Mouse (Mus musculus): ENCODE data around the gene Ttyh2.

The Ttyh2 gene

DNA sequence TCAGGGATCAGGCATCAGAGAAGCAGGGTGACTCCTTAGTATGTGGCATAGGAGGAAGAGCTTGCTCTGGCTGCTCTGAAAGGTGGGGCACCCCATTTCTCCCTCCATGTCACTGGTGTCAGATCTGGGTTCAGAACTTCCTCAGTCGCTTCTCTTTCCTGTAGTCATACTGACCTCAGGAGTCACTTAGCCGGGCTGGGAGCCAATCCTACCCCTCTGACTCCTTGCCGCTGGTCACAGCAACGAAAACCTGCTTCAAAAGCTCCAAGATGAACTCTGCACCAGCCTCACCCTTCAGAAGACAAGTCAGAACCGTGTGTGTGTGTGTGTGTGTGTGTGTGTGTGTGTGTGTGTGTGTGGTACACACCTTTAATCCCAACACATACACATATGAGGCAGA lies 31.1 kb downstream of the Ttyh2 start:
- no peak for DNase-seq (ENCODE audit: low spot score)

GRCm38 (mm10) chr11:114711393-114711792 lies 36.2 kb downstream of the Ttyh2 start:
- DNase-seq (ENCODE audit: low spot score) = no peak

- DNase-seq (ENCODE audit: low spot score) = no peak
These were observed 36.6 kb downstream of the Ttyh2 start for GRCm38 (mm10) chr11:114711861-114712260.

DNA sequence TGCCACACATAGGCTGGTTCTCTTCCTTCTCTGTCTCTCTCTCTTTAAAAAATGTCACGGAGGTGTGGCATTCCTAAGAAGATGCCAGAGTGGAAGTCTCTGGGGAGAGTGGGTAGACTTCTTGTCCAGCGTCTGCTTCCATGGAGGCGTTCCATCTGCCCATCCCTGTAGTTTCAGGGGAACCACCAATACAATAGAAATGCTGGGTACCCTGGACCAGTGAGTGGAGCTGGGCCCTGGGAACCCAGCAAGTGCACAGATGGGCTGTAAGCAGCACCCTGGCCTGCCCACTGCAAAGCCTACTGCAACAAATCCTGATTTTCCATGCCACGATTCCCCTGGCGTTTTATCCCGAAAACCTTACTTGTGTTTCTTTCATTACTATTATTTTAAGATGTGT lies 39.3 kb downstream of the Ttyh2 start:
- no peak for DNase-seq (ENCODE audit: low spot score)

DNA sequence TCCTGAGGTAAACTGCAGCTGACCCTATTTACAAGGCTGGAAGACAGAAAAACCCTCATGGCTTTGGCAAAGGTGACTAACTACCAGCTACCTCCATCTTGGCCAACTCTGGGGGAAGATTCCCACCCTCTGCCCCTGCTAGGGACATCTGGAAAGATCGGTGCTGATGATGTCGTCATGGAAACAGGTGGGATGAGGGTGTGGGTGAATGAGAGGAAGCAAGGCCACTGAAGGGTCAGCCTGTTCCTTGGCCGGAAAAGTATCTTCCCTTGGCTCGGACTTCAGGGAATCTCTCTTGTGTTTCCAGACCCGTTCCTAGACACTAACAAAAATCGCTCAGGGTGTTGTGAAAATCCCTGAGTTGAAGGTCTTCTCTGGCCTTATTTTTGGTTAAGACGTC lies 40.3 kb downstream of the Ttyh2 start:
- DNase-seq (ENCODE audit: low spot score) = no peak

- no peak for DNase-seq (ENCODE audit: low spot score)
These were observed 45.3 kb downstream of the Ttyh2 start for GRCm38 (mm10) chr11:114720535-114720934.

DNA sequence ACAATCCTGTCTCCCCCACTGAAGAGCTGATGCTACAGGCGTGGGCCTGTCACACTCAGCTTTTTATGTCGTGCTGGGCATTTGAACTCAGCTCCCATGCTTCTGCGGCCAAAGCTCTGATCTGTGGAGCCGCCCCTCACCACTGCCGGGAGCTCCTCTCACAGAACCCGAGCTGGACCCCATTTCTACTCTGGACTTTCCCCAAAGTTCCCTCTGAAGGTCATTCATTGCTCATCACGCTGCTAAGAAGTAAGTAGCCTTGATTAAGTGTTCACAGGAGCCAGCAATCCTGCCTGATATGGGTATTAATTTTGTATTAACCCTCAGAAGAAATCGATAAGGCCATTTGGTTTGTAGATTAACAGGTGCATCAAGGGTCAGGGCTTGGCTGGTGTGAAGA lies 47.2 kb downstream of the Ttyh2 start:
- no peak for DNase-seq (ENCODE audit: low spot score)

DNA sequence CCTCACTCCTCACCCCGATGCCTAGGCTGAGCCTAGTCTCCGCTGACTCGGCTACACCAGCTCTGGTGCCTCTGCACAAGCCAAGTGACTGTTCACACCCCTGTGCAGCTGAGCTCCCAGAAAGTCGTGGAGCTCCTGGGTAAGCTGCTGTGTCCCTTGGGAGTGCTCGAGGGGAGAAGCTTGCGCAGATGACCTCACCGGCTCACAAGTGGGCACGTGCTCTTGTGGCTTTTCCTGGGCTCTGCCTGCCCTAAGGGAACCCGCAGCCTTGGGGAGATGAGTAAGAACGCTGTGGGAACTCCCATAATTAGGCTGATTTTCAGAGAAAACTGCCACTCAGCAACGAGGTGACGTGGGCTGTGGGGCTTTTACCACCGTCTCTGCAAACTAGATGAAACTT lies 47.8 kb downstream of the Ttyh2 start:
- DNase-seq (ENCODE audit: low spot score) = peak; percentile 25

GRCm38 (mm10) chr11:114724787-114725590 lies 49.8 kb downstream of the Ttyh2 start:
- peak; percentile 67 for DNase-seq (ENCODE audit: low spot score)

- no peak for DNase-seq (ENCODE audit: low spot score)
These were observed 52.0 kb downstream of the Ttyh2 start, which contains the start of gene Dnaic2 for GRCm38 (mm10) chr11:114726965-114727825. Gene Dnaic2, plus strand, starts transcription at chr11:114727408.

DNA sequence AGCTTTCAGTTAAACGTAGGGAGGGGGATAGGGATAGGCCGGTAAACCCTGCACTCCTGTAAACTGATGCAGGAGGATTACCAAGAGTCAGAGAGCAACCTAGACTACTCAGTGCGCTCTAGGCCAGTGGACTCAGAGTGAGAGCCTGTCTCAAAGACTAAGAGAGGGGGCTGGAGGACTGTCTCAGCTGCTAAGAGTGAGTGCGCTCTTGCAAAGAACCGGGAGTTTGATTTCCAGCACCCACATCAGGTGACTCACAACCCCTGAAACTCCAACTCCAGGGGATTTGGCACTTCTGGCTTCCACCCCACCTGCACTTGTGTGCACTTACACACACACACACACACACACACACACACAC lies 52.6 kb downstream of the Ttyh2 start:
- no peak for DNase-seq (ENCODE audit: low spot score)

DNA sequence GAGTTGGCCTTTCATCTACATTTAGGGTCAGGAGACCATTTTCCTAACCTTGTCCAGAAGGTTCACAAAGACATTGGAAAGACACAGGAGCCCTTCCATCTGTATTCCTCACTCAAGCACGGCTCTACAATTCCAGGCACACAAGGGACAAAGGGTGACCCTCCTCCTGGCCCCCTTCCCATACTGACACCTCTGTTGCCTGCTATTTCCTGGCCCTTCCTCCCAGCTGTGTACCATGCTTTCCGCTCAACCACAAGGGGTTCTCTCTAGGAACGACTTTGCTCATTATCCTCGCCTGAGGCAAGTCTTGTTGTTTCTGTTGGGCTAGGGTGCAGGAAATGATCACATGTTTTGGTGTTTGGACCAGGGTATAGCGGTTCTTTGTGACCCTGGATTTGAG lies 53.1 kb downstream of the Ttyh2 start:
- no peak for DNase-seq (ENCODE audit: low spot score)

DNA sequence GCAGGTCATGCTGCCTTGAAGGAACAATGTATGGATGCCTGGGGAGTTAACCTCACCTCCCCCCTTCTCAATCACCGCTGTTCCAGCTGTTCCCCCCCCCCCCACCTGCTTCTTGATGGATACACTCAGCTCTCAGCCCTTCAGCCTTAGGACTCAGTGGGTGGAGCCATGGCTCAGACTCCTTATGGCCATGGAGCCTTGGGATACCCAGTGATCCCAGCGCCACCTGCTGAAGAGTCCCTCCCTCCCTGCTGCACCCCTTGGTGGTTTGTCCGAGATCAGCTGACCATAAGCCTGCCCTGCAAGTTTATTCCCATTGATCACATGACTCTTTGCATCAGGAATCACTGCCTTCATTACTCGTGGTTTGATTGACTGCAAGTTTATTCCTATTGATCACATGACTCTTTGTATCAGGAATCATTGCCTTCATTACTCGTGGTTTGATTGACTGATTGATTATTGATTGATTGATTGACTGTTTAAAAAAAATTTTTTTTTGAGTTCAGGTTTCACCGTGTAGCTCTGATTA lies 54.7 kb downstream of the Ttyh2 start:
- DNase-seq (ENCODE audit: low spot score) = no peak

DNA sequence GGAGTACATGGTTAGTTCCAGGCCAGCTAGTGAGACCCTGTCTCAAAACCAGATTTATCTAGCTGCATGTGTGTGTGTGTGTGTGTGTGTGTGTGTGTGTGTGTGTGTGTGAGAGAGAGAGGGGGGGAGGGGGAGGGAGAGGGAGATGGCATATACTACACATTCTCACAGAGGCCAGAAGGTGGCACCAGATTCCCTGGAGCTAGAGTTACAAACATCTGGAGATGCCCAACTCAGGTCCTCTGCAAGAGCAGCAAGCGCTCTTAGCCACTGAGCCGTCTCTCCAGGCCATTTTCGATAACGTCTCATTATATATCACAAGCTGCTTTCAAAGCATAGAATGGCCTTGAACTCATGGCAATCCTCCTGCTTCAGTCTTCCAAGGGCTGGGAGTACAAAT lies 56.5 kb downstream of the Ttyh2 start:
- no peak for DNase-seq (ENCODE audit: low spot score)

DNA sequence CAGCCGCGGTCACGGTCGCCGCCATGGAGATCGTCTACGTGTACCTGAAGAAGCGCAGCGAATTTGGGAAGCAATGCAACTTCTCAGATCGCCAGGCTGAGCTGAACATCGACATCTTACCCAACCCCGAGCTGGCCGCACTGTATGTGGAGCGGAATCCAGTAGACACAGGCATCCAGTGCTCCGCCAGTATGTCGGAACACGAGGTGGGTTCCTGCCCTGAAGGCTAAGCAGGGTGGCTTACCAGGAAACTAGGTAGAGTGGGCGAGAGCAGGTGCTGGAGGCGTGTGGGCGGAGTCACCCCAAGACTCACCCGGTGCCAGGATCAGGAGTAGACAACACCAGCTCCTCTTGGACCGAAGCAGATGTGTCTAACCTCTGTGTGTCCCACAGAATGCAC lies 57.7 kb downstream of the Ttyh2 start:
- no peak for DNase-seq (ENCODE audit: low spot score)

DNA sequence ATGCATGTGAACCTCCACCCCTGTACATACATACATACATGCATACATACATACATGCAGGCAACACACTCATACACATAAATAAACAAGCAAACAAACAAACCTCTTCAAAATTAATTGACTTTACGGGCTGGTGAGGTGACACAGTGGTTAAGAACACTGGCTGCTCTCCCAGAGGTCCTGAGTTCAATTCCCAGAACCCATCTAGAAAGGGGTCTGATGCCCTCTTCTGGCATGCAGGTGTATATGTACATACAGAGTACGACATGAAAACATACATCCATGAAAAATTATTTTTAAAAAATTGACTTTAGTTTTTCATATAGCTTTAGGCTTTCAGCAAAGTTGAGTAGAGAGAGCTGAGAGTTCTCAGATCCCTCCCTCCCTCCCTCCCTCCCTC lies 60.9 kb downstream of the Ttyh2 start:
- no peak for DNase-seq (ENCODE audit: low spot score)

GRCm38 (mm10) chr11:114736913-114737624 lies 61.8 kb downstream of the Ttyh2 start:
- peak; percentile 84 for DNase-seq (ENCODE audit: low spot score)

DNA sequence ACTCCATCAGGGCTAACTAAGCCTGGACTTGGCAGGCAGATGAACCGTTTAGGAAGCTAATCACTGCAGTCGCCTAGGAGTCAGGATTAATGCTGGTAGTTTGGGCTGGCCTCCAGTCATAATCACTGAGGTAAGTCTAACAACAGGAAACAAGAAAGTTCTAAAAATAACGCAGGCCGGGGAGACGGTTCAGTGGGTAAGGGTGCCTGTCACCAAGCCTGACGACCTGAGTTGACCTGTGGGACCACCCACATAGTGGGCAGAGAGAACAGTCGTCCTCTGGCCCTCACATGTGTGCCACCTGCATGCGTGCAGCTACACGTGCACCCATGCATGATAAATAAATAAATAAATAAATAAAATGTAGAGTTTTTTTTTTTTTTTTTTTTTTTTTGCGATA lies 65.4 kb downstream of the Ttyh2 start:
- no peak for DNase-seq (ENCODE audit: low spot score)

DNA sequence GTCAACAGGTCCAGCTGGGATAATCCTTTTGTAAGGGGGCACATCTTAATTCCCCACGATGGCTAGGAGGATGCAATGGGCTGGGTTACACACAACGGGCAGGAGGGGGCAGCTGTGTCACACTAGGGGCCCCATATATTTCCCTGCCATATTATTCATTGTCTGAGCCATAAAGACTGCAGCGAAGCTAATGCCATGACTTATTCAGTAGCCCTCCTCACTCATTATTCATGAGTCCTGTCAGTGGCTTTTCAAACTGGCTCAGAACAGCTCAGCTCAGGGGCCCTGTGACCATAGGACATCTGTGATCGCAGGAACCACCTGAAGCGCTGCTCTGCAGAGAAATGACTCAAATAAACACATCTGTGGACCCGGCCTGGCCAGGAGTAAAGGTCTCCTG lies 66.2 kb downstream of the Ttyh2 start:
- no peak for DNase-seq (ENCODE audit: low spot score)

GRCm38 (mm10) chr11:114745134-114745533 lies 69.9 kb downstream of the Ttyh2 start:
- peak; percentile 88 for DNase-seq (ENCODE audit: low spot score)

- no peak for DNase-seq (ENCODE audit: low spot score)
These were observed 72.4 kb downstream of the Ttyh2 start for GRCm38 (mm10) chr11:114747564-114748138.

Measured in adipocyte (in vitro differentiated cells).